Mouse (Mus musculus): ENCODE results near the gene Tmem128.
A peak's percentile ranks its signal among the peaks of the same experiment; 100 is the strongest.

Tmem128 gene

DNA sequence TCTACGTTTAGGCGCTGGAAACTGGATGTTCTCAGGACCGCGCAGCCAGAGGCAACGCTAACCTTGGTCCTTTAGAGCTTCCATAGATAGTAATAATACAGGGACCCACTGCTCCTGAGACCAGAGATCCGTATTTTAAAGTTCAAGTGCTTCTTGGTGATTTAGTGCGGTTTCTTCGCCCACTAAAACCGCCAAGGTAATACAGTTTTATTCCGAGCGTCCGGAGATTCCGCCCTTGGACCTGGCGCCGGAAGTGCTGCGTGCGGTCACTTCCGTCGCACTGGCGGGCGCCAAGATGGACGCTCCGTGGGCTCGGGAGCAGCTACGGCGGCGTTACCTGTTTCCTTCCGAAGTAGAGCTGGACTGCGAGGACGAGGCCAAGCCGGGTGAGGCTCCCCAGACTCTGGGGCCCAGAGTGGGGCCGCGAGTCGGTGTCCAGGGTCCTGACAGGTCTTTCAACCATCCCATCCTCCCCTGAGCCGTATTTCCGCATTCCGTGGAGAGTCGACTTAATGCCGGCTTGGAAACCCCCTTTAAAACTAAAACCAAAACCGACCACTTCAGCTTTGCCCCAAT lies at the start of gene Tmem128:
TSS of gene Tmem128 (plus strand) at position 79 of the 576 bp plus-strand sequence.
- DNase-seq, result peak; percentile 19 to 27

DNA sequence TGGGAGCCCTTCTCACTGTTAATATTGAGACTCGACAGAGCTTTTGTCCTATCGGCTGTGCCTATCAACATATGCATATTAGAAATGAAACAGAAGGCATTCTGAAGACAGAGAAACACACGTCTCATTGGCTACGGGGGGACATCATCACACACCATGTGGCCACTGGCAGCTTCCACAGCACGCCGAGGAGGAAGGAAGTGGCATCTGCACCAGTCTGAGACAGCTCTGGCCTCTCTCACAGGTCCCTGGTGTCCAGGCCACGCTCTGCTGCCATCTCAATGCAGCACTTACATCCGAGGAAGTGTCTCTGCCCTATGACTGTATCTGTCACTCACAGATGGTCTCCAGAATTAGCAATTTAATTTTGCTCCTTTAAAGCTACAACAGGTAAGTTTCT lies 48.3 kb upstream of the Tmem128 start:
- DNase-seq, result no peak

DNA sequence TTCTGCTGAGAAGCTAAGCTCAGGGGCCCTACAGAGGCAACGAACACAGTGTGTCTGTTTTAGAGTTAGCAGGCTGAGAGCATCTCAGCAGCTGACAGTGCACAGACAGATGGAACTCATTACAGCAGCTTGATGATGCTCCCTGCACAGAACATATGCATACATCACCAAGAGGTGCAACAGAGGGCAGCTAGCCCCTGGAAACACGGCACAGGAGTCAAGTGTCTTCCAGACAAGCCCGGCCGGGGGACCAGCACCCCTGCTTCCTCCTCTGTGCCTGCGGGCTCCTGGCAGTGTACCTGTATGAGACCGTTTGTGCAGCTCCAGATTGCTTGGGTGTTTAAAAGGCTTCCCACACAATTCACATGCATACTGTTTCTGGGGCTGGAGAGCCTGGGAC lies 47.0 kb upstream of the Tmem128 start:
- DNase-seq, result no peak

DNA sequence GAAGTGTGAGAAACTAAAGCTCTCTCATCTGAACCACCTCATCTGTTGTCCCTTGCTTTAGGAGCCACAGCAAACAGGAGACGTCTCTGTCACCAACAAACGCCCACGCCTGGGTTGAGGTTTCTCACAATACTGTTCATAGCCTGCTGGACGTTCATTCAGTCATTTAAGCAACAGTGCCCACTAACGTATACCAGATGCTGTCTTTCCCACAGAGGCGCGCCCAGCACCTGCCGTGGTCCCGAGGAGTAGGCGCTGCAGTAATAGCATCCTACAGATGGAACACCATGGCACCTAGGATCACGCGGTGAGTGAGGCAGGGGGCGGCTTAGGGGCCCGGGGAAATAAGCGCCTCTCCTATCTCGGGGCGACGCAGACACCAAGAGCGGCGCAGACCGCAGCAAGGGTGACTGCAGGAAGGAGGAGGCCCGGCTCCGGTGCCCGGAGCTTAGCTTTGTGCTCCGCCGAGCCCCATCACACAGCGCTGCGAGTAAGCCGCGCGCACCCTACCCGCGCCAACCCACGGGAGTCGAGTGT lies 40.1 kb upstream of the Tmem128 start:
- no peak for DNase-seq

DNA sequence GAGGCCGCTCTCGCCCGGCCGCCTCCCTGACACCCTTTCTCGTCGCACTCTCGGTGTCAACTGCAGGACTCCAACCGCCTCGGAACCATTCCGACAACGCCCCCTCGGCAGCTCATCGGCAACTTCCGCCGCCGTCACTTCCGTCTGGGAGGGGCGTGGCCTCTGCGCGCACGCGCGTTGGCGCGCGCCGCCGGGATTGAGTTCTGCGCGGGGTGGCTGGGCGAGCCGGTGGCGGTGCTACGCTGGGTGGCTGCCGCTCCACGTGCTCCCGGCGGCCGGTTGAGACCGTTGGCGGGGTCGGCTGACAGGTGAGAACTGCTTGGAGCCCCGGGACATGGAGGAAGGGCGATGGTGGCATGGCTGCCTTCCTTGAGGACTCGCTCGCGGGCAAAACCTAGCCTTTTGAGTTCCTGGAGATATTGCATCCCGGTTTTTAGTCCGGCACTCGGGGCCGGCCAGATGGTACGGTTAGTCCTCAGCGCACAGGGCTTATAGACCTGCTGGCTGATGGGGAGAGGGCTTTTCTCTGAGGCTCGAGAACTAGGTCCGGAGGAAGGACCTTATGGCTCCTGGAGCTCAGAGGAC lies 39.6 kb upstream of the Tmem128 start, which contains the start of the genes Zbtb49 and Lyar:
TSS of gene Zbtb49 (minus strand) at position 130 of the 585 bp plus-strand sequence.
TSS of gene Lyar (plus strand) at position 143 of the 585 bp plus-strand sequence.
- DNase-seq, result peak; percentile 87 to 88

DNA sequence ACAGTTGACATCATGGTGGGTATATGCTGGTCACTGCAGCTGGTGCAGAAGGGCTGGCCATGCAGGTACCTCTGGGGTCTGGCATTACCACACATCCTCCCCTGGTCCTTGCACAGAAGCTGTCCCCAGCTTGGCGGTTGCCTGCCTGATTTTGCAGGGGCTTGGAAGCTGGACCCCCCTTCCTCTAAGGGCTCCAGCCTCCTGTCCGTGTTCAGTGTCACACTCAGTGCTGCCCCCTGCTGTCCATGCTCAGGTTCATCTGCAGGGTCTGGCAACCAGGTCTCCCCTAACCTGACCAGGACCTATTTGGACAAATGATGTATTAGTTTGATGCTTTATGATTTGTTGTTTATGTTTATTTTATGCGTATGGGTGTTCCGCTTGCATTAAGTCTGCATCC lies 24.6 kb upstream of the Tmem128 start:
- DNase-seq, result peak in 1 of 2 experiments; percentile 18

DNA sequence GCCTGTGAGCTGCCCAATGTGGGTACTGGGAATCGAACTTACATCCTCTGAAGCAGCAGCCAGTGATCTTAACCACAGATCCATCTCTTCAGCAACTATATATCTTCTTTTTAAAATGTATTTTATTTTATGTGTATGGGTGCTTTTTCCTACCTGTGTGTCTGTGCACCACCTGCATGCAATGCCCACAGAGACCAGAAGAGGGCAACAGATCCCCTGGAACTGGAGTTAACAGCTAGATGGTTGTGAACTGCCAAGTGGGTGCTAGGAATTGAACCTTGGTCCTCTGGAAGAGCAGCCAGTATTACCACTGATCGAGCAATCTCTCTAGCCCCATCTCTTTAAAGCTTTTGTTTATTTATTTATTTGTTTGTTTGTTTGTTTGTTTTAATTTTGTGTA lies 23.4 kb upstream of the Tmem128 start:
- no peak for DNase-seq

DNA sequence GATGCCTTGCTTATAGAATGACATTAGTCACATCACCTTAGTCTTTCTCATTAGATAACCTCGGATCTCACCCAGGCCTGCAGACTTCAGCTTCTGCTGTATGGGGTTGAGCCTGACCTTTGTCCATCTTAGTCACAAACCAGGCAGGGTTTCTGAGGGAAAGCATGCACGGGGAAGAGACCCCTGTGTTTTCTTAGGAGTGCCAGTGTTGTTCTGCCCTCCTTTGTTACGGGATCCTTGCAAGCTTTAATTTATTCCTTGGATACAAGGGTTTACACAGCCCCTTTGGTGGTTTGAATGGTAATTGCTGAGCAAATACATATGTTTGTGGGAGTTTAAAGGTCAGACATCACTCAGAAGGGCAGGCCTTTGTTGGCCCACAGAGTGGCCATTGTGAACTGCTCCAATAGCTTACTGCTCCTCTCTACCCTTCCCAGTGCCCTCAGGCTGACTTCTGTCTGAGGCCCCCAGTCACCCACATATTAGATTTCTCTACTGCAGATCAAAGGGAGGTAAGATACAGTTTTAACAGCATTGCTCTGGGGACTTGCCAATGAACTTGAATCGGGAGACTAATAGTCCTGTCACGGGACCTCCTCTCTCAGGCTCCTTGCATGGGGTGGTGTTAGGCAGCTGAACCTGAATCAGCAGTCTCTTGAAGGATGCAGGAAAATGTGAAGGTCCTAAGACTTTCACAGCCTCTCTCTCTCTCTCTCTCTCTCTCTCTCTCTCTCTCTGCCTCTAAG lies 19.1 kb upstream of the Tmem128 start:
- no peak for DNase-seq

DNA sequence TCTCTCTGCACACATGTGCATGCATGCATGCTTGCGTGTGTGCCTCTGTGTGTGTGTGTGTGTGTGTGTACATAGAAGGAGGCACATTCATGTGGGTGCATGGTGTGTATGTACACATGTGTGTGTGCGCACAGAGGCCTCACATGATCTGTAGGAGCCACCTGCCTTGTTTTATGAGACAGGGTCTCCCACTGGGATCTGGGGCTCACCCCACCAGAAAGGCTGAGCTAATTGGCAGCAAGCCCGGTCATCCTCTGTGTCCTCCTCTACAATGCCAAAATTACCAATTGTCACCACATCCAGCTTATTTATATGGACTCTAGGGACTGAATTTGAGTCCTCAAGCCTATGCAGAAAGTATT lies 18.5 kb upstream of the Tmem128 start:
- DNase-seq, result no peak

DNA sequence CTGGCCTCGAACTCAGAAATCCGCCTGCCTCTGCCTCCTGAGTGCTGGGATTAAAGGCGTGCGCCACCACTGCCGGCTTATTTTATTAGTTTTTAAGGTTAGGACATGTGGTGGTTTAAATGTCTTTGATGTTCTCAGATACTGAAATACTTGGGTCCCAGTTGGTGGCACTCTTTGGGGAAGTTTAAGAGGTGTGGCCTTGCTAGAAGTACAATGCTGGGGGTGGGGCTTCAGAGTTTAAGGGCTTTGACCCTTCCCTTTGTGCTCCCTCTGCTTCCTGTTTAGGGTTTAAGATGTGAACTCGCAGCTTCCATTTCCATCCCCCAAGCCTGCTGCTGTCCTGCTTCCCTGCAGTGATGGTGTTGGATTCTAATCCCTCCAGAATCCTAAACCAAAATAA lies 18.0 kb upstream of the Tmem128 start:
- DNase-seq, result no peak

DNA sequence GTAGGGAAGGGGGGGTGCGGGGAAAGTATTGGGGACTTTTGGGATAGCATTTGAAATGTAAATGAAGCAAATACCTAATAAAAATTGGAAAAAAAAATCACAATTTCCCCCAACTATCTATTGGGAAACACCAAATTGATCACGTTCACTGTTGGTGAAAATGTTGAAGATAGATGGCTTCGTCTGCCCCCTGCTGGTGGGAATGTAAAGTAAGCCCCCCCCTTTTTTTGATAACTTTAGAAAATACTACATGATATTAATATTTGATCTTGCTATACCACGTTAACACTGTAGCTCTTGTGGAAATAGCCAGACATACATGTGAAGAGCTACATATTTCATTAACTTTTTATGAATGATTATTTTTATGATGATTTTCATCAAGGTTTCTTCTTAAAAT lies 4.8 kb upstream of the Tmem128 start:
- no peak for DNase-seq

DNA sequence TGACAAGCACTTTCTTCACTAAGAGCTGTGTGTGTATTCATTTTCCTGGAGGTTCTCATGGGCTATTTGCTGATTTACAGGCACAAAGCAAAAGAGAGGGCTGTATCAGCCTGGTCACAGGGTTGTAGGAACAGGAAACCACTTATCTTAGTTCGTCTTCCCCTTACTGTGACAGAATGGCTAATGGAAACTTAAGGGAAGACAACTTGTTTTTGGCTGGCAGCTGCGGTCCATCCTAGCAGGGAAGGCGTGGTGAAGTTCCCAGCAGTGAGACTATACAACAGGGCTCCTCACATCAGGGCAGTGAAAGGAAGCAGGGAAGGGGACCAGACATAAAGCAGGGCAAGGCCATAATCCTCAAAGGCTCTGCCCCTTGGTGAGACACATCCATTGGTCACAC lies 4.3 kb upstream of the Tmem128 start:
- no peak for DNase-seq

DNA sequence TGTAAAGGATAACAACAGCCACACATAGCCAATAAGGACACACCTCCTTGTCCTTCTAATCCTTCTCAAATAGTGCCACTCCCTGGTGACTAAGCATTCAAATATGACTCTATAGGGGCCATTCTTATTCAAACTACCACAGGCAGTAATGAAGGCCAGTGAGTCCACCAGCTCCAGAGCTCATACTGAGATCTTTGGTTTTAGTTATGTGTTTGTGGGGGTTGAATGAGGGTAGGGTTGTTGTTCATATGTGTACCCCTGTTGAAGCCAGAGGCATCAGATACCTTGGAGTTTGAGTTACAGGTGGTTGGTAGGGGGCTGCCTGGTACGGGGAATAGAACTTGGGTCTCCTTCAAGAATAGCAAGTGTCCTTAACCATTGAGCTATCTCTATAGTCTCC lies 3.4 kb upstream of the Tmem128 start:
- no peak for DNase-seq

DNA sequence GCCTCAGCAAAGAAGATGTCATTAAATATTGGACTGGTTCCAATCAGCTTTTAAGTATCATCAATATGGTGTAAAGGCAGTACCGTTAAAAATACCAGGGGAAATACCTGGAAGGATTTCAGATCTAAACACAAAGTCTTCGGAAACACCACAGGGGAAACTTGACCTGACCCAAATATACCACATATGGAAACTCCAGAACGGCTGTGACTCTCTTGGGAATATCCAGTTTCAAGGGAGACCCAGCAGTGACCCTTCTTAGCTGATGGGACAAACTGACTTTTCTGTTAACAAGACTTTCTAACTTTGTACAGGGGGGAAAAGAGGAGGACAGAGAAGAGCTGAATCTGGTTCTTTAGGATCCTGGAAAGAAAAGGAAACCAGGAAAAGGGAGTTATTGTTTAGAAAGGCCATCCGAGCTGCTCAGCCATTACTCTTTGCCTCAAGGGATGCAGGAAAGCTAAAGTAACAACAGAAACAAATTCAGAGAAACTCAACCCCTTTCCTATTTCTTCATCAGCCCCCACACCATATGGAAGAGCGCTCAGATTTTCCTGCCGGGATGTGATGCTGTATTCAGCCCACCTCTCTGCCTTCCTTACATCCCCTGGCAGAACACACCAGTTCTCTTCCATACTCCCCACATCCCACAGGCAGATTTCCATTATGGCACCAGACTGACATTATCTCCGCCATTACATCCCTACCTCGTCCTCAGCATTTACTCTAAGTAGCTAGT lies 1.8 kb upstream of the Tmem128 start:
- DNase-seq, result no peak

DNA sequence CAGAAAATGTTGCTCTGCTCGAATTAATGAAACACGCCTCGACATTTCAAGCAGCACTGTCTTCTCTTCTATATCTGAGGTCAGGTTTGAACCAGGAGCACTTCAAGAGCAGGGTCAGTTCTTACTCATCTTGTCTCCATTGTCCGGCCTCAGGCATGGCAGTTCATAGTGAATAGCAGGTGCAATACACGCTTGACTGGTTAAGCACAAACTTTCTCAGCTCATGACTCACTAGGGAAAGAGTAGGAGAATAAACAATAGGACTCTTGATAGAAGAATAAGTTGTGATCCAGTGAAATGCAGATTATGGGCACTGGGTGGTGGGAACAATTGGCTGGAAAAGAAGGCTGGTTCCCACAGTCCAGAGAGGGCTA lies 1.2 kb upstream of the Tmem128 start:
- DNase-seq, result no peak

DNA sequence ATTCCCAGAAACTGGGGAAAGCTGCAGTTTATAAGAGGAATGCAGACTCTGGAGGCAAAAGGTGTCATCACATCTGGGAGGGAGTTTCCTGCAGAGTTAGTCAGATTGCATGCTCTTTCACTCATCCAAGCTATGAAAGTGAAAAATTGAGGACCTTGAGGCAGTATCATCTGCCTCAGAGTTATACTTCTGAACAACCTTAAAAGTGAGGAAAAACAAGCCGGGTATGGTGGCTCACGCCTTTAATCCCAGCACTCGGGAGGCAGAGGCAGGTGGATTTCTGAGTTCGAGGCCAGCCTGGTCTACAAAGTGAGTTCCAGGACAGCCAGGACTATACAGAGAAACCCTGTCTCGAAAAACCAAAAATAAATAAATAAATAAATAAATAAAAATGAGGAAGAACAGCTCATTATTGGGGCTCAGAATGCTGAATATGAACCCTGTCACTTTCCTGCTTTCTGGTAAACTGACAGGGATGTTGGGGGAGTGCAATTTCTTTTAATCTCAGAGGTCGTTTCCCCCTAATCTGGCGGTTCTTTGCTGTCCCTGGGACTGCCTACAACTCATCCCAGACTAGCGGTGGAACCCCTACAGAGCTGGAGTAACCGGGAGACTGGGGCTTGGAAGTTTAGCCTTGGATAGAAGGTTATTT lies 404 bp upstream of the Tmem128 start:
- DNase-seq, result no peak

DNA sequence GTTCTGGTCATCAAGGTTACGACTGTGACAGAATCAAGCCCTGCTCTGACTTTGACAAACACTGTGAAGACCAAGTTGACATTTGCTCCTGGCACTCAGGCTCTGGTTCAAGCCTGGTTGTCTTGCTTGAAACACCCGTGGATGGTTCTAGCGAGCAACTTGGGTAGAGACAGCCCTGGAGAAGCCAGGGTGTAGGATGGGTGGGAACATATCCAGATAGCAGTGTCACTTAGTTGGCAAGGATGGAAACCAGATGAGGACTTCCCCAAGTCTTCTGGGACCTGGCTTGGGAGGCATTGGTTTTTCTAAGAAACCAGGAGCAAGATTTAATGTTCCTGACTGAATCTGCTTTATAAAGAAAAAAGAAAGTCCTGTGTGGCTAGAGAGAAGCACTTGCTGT lies 11.0 kb downstream of the Tmem128 start:
- DNase-seq, result no peak

DNA sequence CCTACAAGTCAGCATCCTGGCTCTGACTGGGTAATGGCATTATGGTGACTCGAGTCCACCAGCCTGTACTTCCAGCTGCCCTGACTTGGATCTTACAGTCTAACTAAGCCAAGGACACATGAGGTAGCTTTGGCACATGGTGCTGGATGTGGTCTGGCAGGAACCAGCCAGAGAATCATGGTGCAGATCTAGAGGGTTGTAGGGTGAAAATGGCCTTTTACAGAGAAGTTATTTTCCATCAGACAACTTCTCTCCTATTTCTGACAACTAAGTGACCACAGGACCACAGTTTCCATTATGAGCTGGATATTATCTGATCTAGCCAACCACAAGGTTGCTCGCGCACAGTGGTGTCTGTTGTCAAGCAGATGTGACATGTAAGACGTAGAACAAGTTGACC lies 13.8 kb downstream of the Tmem128 start:
- no peak for DNase-seq

DNA sequence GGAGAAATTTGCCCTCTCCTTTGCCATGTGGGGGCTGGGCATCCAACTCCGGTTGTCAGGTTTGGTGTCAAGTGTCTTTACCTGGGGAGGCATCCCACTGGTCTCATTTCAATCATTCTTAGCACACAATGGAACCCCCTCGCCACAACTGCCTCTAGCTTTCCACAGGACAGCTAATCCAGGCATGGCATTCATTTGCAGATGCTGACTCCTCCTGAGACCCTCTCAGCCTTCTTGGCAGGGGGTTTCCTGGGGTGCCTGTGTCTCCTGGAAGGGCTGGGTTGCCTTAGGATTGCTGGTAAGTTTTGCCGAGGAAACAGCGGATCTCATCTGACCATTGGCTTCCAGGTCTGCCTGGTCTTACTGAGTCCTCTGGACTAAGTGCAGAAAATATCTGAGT lies 15.8 kb downstream of the Tmem128 start, which contains the start of gene Otop1:
TSS of gene Otop1 (plus strand) at position 202 of the 400 bp plus-strand sequence.
- DNase-seq, result no peak

DNA sequence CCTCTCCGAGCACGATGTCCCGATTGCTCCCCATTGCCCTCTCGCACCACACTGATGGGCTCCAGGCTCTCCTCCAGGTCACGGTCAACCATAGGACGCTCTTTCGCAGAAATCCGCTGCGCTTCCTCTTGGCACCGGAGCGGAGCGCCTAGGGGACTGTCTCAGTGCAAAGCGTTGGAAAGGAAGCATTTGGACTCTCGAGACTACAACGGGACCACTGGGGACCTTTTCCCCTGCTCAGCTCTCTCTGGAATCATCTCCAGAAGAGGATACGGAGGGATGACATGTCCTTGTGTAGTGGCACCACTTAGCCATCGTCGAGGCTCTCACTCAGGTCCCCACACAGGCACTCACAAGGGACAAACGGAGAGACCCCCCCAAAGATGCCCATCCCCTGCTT lies 16.5 kb downstream of the Tmem128 start:
- DNase-seq, result no peak

DNA sequence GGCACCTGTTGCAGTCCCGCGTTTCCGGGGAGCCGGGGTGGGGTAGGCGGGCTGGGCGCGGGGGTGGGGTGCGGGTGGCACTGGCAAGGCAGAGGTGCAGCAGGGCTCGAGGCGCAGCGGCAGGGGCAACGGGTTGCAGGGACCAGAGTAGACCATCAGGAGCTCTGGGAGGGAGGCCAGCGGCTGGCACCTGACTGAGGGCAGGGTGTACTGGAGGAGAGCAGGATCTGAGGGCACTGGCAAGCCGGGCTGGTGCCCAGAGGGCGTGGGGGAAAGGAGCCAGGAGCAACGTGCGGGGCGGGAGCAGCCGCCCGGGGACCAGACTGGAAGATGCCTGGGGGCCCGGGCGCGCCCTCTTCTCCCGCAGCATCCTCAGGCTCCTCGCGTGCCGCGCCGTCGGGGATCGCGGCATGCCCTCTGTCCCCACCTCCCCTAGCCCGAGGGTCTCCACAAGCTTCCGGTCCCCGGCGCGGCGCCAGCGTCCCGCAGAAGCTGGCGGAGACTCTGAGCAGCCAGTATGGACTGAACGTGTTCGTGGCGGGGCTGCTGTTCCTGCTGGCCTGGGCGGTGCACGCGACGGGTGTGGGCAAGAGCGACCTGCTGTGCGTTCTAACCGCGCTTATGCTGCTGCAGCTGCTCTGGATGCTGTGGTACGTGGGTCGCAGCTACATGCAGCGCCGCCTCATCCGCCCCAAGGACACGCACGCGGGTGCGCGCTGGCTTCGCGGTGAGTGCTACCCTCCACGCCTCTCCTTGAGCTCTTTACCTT lies 17.3 kb downstream of the Tmem128 start:
- DNase-seq, result no peak
